Mouse (Mus musculus): Measurements from ENCODE around the gene Tubd1.
A peak's percentile ranks its signal among the peaks of the same experiment; 100 is the strongest.

Gene Tubd1

GRCm38 (mm10) chr11:86598572-86598971 is 53.8 kb downstream of the Tubd1 start:
- DNase-seq (ENCODE audit: low spot score): no peak

- no peak for DNase-seq (ENCODE audit: low spot score)
These were observed 54.8 kb downstream of the Tubd1 start for GRCm38 (mm10) chr11:86599378-86600208.

- DNase-seq (ENCODE audit: low spot score): no peak
These were observed 55.4 kb downstream of the Tubd1 start for GRCm38 (mm10) chr11:86600209-86600557.

- DNase-seq (ENCODE audit: low spot score): no peak
These were observed 57.3 kb downstream of the Tubd1 start for GRCm38 (mm10) chr11:86602116-86602515.

GRCm38 (mm10) chr11:86603719-86604118 is 58.9 kb downstream of the Tubd1 start:
- no peak for DNase-seq (ENCODE audit: low spot score)

- DNase-seq (ENCODE audit: low spot score): no peak
These were observed 59.5 kb downstream of the Tubd1 start for GRCm38 (mm10) chr11:86604289-86604688.

- DNase-seq (ENCODE audit: low spot score): peak; percentile 30
These were observed 60.1 kb downstream of the Tubd1 start for GRCm38 (mm10) chr11:86604732-86605520.

- no peak for DNase-seq (ENCODE audit: low spot score)
These were observed 62.0 kb downstream of the Tubd1 start for GRCm38 (mm10) chr11:86606621-86607339.

- DNase-seq (ENCODE audit: low spot score): no peak
These were observed 63.1 kb downstream of the Tubd1 start for GRCm38 (mm10) chr11:86607808-86608350.

GRCm38 (mm10) chr11:86610239-86610638 is 65.4 kb downstream of the Tubd1 start:
- DNase-seq (ENCODE audit: low spot score): peak; percentile 32

- no peak for DNase-seq (ENCODE audit: low spot score)
These were observed 67.2 kb downstream of the Tubd1 start for GRCm38 (mm10) chr11:86611991-86612390.

GRCm38 (mm10) chr11:86614056-86614530 is 69.3 kb downstream of the Tubd1 start:
- DNase-seq (ENCODE audit: low spot score): no peak

GRCm38 (mm10) chr11:86614607-86615006 is 69.8 kb downstream of the Tubd1 start:
- DNase-seq (ENCODE audit: low spot score): no peak
